Mouse (Mus musculus) intestine, embryonic 15.5 days (tissue): ENCODE data around the gene Kazald1. TPM values are rescaled to one million over a fixed set of nuclear protein-coding genes. Genes with fewer than 3 reads are reported as not detected.
A peak's percentile ranks its signal among the peaks of the same experiment; 100 is the strongest.
"Not testable (repeated sequence)": the region's sequence is repeated elsewhere in the genome, so short reads cannot be mapped to it uniquely, and the experiment has no call there.

ENCODE experiments used
- ATAC-seq: fragments of 200-750 bp; cut with Nextera tagmentation; 2 replicates; pipeline ENCODE4 v1.8.0; 2017; ENCODE audit warnings: moderate TSS enrichment, moderate library complexity
- H3K27ac ChIP-seq: fragments of 300-500 bp; sonication (generic); 2 replicates; pipeline ENCODE4 v1.5.1; 2015; ENCODE audit warnings: mild to moderate bottlenecking, inconsistent platforms
- H3K27me3 ChIP-seq: fragments of 300-500 bp; sonication (generic); replicated peaks from 2 replicates; pipeline ENCODE4 v1.6.1; 2015; ENCODE audit warnings: inconsistent platforms
- H3K36me3 ChIP-seq: fragments of 300-500 bp; sonication (generic); 2 replicates; pipeline ENCODE4 v1.6.1; 2015; ENCODE audit warnings: inconsistent platforms
- H3K4me1 ChIP-seq: fragments of 300-500 bp; sonication (generic); replicated peaks from 2 replicates; pipeline ENCODE4 v1.6.1; 2015; ENCODE audit warnings: inconsistent platforms
- H3K4me2 ChIP-seq: fragments of 300-500 bp; sonication (generic); replicated peaks from 2 replicates; pipeline ENCODE4 v1.6.1; 2015; ENCODE audit warnings: mild to moderate bottlenecking, inconsistent platforms
- H3K4me3 ChIP-seq: fragments of 300-500 bp; sonication (generic); replicated peaks from 2 replicates; pipeline ENCODE4 v1.5.1; 2015; ENCODE audit warnings: inconsistent platforms
- H3K9ac ChIP-seq: fragments of 300-500 bp; sonication (generic); 2 replicates; pipeline ENCODE4 v1.6.1; 2015; ENCODE audit warnings: inconsistent platforms
- H3K9me3 ChIP-seq: fragments of 300-500 bp; sonication (generic); 2 replicates; pipeline ENCODE4 v1.6.1; 2016; ENCODE audit warnings: inconsistent platforms
- WGBS: fragments of 180-500 bp; shearing (Covaris S2); methylation state at CpG from one replicate; pipeline ENCODE4 v1.1.7; 2015; 5-methylcytosine and 5-hydroxymethylcytosine counted together
- polyA plus RNA-seq: library from polyadenylated mRNA; unstranded; fragments of >200 nt; fragmentation: Nextera tagmentation; extraction: Ambion mirVana; gene quantifications from 2 replicates; pipeline ENCODE4 v1.2.1, GENCODE M21; 2015

Kazald1 gene
- polyA plus RNA-seq, 1 experiment from 2014 or later = 1.5 TPM

GRCm38 (mm10) chr19:45038198-45038597 is 36.8 kb upstream of the Kazald1 start:
- 82% methylated on average over 7 of the region's 7 CpGs for WGBS
- not testable (repeated sequence) for H3K27me3 ChIP-seq, ATAC-seq, H3K9ac ChIP-seq, H3K4me3 ChIP-seq, H3K27ac ChIP-seq, H3K4me1 ChIP-seq, H3K36me3 ChIP-seq, H3K9me3 ChIP-seq, H3K4me2 ChIP-seq

GRCm38 (mm10) chr19:45040214-45040613 is 34.8 kb upstream of the Kazald1 start:
- no peaks in the 10 kb centered on the region for H3K9me3 ChIP-seq
- H3K27ac ChIP-seq = no peak overlapping the region
- H3K9ac ChIP-seq = no peak overlapping the region
- no peaks in the 10 kb centered on the region for H3K36me3 ChIP-seq
- no peak overlapping the region for H3K4me2 ChIP-seq
- no peaks in the 10 kb centered on the region for H3K4me1 ChIP-seq
- WGBS = 40% methylated on average over 13 of the region's 13 CpGs
- H3K4me3 ChIP-seq = no peak overlapping the region
- H3K27me3 ChIP-seq = peaks cover 9% of the 10 kb centered on the region
- ATAC-seq = no peak

DNA sequence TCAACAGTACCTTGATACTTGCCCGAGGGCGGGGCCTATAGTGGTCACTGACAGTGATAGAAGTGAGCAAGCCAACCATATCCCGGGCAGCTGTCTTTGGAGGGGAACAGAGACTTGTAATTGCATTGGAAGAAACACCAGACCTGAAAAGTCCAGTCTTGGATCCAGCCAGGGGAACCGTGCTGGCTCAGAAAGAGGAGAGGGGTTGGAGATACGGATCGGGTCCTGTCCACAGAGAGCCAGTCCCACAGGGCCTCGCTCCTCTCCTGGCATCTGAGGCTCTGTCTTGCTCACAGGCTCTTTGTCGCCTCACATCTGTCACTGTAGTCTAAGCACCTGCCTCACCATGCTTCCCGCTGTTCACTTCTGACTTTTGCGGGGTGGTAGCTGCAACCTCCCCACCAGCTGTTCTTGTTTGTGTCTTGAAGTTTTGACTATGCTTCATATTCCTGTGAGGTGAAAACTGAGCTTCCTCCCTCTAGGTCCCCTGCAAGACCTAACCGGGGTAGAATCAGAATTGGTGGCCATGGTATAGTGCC is 30.6 kb upstream of the Kazald1 start:
- H3K36me3 ChIP-seq = no peaks in the 10 kb centered on the region
- ATAC-seq = no peak
- H3K4me3 ChIP-seq = no peak overlapping the region
- H3K9ac ChIP-seq = no peak overlapping the region
- no peak overlapping the region for H3K27ac ChIP-seq
- H3K4me1 ChIP-seq = peaks cover 26% of the 10 kb centered on the region
- H3K27me3 ChIP-seq = peaks cover 12% of the 10 kb centered on the region
- H3K9me3 ChIP-seq = no peaks in the 10 kb centered on the region
- 64% methylated on average over 11 of the region's 11 CpGs for WGBS
- H3K4me2 ChIP-seq = no peak overlapping the region

DNA sequence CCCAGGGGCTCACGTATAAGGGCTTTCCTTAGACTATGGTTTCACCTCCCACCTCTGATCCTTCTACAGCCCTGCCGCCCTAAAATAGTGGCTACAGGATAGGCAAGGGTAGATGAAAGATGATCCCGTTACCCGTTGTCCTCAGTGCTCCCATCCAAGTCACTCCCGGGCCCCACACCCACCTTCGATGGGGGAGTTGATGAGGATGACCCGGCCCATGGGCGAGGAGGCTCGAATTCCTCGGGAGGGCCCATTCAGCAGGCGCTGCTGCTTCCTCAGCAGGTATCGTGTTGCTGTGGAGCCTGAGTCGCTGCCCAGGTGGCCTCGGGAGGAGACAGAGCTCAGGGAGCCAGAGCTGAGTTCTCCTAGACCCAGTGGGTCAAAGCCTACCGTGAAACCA is 29.8 kb upstream of the Kazald1 start:
- Histone ChIP-seq H3K27me3 (peaks cover 12% of the 10 kb centered on the region), H3K4me2 (no peak overlapping the region), H3K27ac (no peak overlapping the region), H3K4me1 (peaks cover 26% of the 10 kb centered on the region), H3K4me3 (no peak overlapping the region), H3K36me3 (no peaks in the 10 kb centered on the region), H3K9ac (no peak overlapping the region), H3K9me3 (no peaks in the 10 kb centered on the region)
- 43% methylated on average over 15 of the region's 15 CpGs for WGBS
- no peak for ATAC-seq

GRCm38 (mm10) chr19:45045651-45046050 is 29.4 kb upstream of the Kazald1 start, which contains the start of gene Pdzd7:
Gene Pdzd7 (minus strand): TSS chr19:45045717.
- no peaks in the 10 kb centered on the region for H3K36me3 ChIP-seq
- peaks cover 26% of the 10 kb centered on the region for H3K4me1 ChIP-seq
- peaks cover 8% of the 10 kb centered on the region; the same call in 1 of the 2 replicates for H3K27me3 ChIP-seq
- peak within 1 kb of the TSS; percentile 46 for H3K4me3 ChIP-seq
- no peak for ATAC-seq
- H3K4me2 ChIP-seq = peak within 1 kb of the TSS; percentile 77
- 74% methylated on average over 5 of the region's 5 CpGs for WGBS
- H3K27ac ChIP-seq = no peak within 1 kb of the TSS
- H3K9me3 ChIP-seq = no peaks in the 10 kb centered on the region
- peak within 1 kb of the TSS; percentile 43 for H3K9ac ChIP-seq

GRCm38 (mm10) chr19:45046523-45047321 is 28.3 kb upstream of the Kazald1 start:
- Histone ChIP-seq H3K9ac (peak overlapping the region; percentile 43), H3K4me1 (peaks cover 26% of the 10 kb centered on the region), H3K27ac (peak overlapping the region; percentile 84), H3K9me3 (no peaks in the 10 kb centered on the region), H3K36me3 (no peaks in the 10 kb centered on the region), H3K27me3 (peaks cover 7% of the 10 kb centered on the region; the same call in 1 of the 2 replicates), H3K4me2 (peak overlapping the region; percentile 77), H3K4me3 (peak overlapping the region; percentile 46)
- WGBS = under 1% methylated on average over 34 of the region's 34 CpGs
- ATAC-seq = peak; percentile 75

DNA sequence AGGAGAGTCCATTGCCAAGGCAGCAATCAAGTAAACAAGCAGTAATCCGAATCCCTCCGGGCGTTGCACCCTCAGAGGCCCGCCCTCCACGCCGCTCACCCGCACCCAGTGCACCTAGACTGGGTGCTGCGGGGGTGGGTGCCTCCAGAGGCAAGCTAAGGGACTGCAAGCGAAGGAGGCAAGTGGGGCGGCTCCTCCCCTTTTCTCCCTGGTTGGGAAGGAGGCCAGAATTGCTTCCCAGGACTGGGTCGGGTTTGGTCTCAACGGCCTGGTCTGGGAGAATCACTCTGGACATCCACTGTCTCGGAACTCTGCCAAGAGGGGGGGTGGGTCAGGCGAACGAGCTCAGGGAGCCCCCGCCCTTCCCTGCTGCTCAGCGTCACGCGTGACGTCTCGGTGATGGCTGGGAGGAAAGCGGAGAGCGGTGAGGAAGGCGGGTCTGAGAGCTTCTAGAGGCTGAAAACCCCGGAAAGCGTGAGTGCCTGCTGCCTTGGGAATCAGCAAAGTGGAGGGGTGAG is 27.6 kb upstream of the Kazald1 start, which contains the start of gene Sfxn3:
Gene Sfxn3, plus strand, starts transcription at position 87 of the 518 bp plus-strand sequence.
- ATAC-seq = peak; percentile 85
- under 1% methylated on average over 26 of the region's 26 CpGs for WGBS
- Histone ChIP-seq H3K9ac (peak within 1 kb of the TSS; percentile 49), H3K4me1 (peaks cover 26% of the 10 kb centered on the region), H3K4me3 (peak within 1 kb of the TSS; percentile 46), H3K36me3 (no peaks in the 10 kb centered on the region), H3K27me3 (peaks cover 7% of the 10 kb centered on the region; the same call in 1 of the 2 replicates), H3K4me2 (peak within 1 kb of the TSS; percentile 77), H3K27ac (peak within 1 kb of the TSS; percentile 84), H3K9me3 (no peaks in the 10 kb centered on the region)

GRCm38 (mm10) chr19:45047935-45048643 is 27.0 kb upstream of the Kazald1 start:
- Histone ChIP-seq H3K4me3 (peak overlapping the region; percentile 46), H3K4me2 (peak overlapping the region; percentile 77), H3K9ac (peak overlapping the region; percentile 49), H3K27me3 (peaks cover 7% of the 10 kb centered on the region; the same call in 1 of the 2 replicates), H3K27ac (peak overlapping the region; percentile 84), H3K36me3 (no peaks in the 10 kb centered on the region), H3K9me3 (no peaks in the 10 kb centered on the region), H3K4me1 (peaks cover 26% of the 10 kb centered on the region)
- ATAC-seq = peak; percentile 50
- WGBS = 18% methylated on average over 11 of the region's 11 CpGs

- no peaks in the 10 kb centered on the region for H3K36me3 ChIP-seq
- H3K9ac ChIP-seq = no peak overlapping the region; the same call in 1 of the 2 replicates
- H3K4me1 ChIP-seq = peaks cover 26% of the 10 kb centered on the region
- peak overlapping the region; percentile 46 for H3K4me3 ChIP-seq
- H3K27ac ChIP-seq = peak overlapping the region; percentile 84
- H3K27me3 ChIP-seq = peaks cover 7% of the 10 kb centered on the region; the same call in 1 of the 2 replicates
- peak overlapping the region; percentile 77 for H3K4me2 ChIP-seq
- H3K9me3 ChIP-seq = no peaks in the 10 kb centered on the region
- ATAC-seq = no peak
- 71% methylated on average over 12 of the region's 12 CpGs for WGBS
These were observed 26.2 kb upstream of the Kazald1 start for GRCm38 (mm10) chr19:45048644-45049365.

DNA sequence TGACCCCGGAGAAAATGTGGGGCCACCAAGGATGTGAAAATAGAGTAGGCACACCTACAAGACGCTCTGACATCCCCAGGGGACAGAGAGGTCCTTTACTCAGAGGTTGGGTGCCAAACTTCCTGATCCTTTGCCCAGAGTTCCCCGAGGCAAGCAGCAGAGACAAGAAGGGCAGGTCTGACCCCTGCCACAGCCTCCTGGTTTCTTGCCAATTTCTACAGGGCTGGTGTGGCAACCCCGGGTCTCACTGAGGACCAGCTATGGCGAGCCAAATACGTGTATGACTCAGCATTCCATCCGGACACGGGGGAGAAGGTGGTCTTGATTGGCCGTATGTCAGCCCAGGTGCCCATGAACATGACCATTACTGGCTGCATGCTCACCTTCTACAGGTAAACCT is 25.5 kb upstream of the Kazald1 start:
- Histone ChIP-seq H3K4me2 (no peak overlapping the region), H3K4me1 (peaks cover 26% of the 10 kb centered on the region), H3K9me3 (no peaks in the 10 kb centered on the region), H3K9ac (no peak overlapping the region), H3K27ac (no peak overlapping the region), H3K27me3 (peaks cover 7% of the 10 kb centered on the region; the same call in 1 of the 2 replicates), H3K4me3 (no peak overlapping the region), H3K36me3 (no peaks in the 10 kb centered on the region)
- 76% methylated on average over 9 of the region's 9 CpGs for WGBS
- no peak for ATAC-seq

GRCm38 (mm10) chr19:45053451-45053850 is 21.6 kb upstream of the Kazald1 start:
- H3K9me3 ChIP-seq = no peaks in the 10 kb centered on the region
- no peak overlapping the region for H3K4me2 ChIP-seq
- no peak for ATAC-seq
- H3K36me3 ChIP-seq = 0 out of 2 replicates have a peak, but pooled peaks cover 2% of the 10 kb centered on the region
- 88% methylated on average over 8 of the region's 8 CpGs for WGBS
- no peak overlapping the region for H3K4me3 ChIP-seq
- H3K27ac ChIP-seq = no peak overlapping the region
- H3K27me3 ChIP-seq = no peaks in the 10 kb centered on the region
- H3K4me1 ChIP-seq = peaks cover 15% of the 10 kb centered on the region
- H3K9ac ChIP-seq = no peak overlapping the region
